Mouse (Mus musculus): Measurements from ENCODE around the gene Rras. TPM values are rescaled to one million over a fixed set of nuclear protein-coding genes. Genes with fewer than 3 reads are reported as not detected.

Gene Rras
- total and polyA plus RNA-seq, 3 experiments, result 5.0 to 24.1 TPM; not detected in 1

GRCm38 (mm10) chr7:45028351-45028750 is 10.6 kb downstream of the Rras start:
- DNase-seq (ENCODE audit: low read depth, low spot score), result no peak
- Histone ChIP-seq H3K36me3 (ENCODE audit: control insufficient read depth in 1 of 2, insufficient read depth in 2 of 2, low read length in 2 of 2) (peaks cover 0 to 2% of the 10 kb centered on the region in 2 experiments; a peak in 1 of 4 replicates), H3K4me3 (ENCODE audit: control insufficient read depth in 1 of 2, insufficient read depth in 1 of 2, low read depth in 2 of 2, low read length in 2 of 2) (no peak overlapping the region), H3K9me3 (replicated peaks; ENCODE audit: insufficient read depth, low read length) (no peaks in the 10 kb centered on the region), H3K27me3 (ENCODE audit: control insufficient read depth in 1 of 2, insufficient read depth in 2 of 2, low read length in 2 of 2) (no peaks in the 10 kb centered on the region), H3K9ac (ENCODE audit: control insufficient read depth, low read depth, low read length, poor library complexity, severe bottlenecking) (no peak overlapping the region), H3K4me1 (ENCODE audit: control insufficient read depth in 1 of 2, insufficient read depth in 2 of 2, low read length in 2 of 2) (no peaks in the 10 kb centered on the region), H3K79me2 (ENCODE audit: control insufficient read depth, insufficient read depth, low read length, poor library complexity) (no peaks in the 10 kb centered on the region), H3K27ac (ENCODE audit: control insufficient read depth, low read depth, low read length) (no peak overlapping the region)
- no peak for TF ChIP-seq ZKSCAN1 (IDR thresholded peaks at IDR 0.05; ENCODE audit: low read depth, low read length)

DNA sequence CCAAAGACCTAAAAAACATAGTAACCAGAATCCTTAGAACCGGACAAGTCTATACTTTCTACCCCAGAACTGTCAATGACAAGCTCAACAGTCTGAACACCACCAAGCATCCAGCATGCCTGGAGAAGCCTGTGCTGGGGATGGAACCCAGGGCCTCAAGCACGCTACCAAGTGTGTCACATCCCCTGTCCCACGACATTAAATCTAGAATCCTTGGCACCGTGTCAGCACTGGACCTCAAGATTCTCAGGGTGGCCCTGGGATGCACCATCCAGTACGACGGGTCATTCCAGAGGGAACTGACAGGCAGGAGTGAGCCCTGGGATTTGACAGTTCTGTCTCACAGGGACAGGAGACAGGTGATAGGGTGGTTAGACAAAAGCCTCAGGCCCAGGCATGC is 12.2 kb downstream of the Rras start:
- no peak for TF ChIP-seq ZKSCAN1 (IDR thresholded peaks at IDR 0.05; ENCODE audit: low read depth, low read length)
- TF ChIP-seq EP300 (IDR thresholded peaks at IDR 0.05; ENCODE audit: low read depth in 1 of 2, low read length in 2 of 2), result no peak
- no peak for TF ChIP-seq MAFK (IDR thresholded peaks at IDR 0.05; ENCODE audit: borderline replicate concordance, low read depth, low read length)
- no peak for TF ChIP-seq KAT2A (conservative IDR thresholded peaks at IDR 0.05; ENCODE audit: low read depth, low read length)
- TF ChIP-seq MAZ (IDR thresholded peaks at IDR 0.05; ENCODE audit: low read depth, low read length), result no peak
- no peak for TF ChIP-seq ZC3H11A (IDR thresholded peaks at IDR 0.05; ENCODE audit: low read depth, low read length)
- TF ChIP-seq ZNF384 (IDR thresholded peaks at IDR 0.05; ENCODE audit: low read depth, low read length), result no peak
- TF ChIP-seq SIN3A (IDR thresholded peaks at IDR 0.05; ENCODE audit: low read length), result no peak
- H3K4me1 ChIP-seq (ENCODE audit: control insufficient read depth in 1 of 2, insufficient read depth in 2 of 2, low read length in 2 of 2), result no peaks in the 10 kb centered on the region
- no peak overlapping the region for H3K27ac ChIP-seq (ENCODE audit: control insufficient read depth, low read depth, low read length)
- H3K9me3 ChIP-seq (replicated peaks; ENCODE audit: insufficient read depth, low read length), result no peaks in the 10 kb centered on the region
- H3K79me2 ChIP-seq (ENCODE audit: control insufficient read depth, insufficient read depth, low read length, poor library complexity), result no peaks in the 10 kb centered on the region
- H3K4me3 ChIP-seq (ENCODE audit: control insufficient read depth in 1 of 2, insufficient read depth in 1 of 2, low read depth in 2 of 2, low read length in 2 of 2), result no peak overlapping the region
- H3K9ac ChIP-seq (ENCODE audit: control insufficient read depth, low read depth, low read length, poor library complexity, severe bottlenecking), result no peak overlapping the region
- H3K36me3 ChIP-seq (ENCODE audit: control insufficient read depth in 1 of 2, insufficient read depth in 2 of 2, low read length in 2 of 2), result peaks cover 0 to 2% of the 10 kb centered on the region in 2 experiments; a peak in 1 of 4 replicates
- DNase-seq (ENCODE audit: low read depth, low spot score), result no peak
- H3K27me3 ChIP-seq (ENCODE audit: control insufficient read depth in 1 of 2, insufficient read depth in 2 of 2, low read length in 2 of 2), result no peaks in the 10 kb centered on the region

DNA sequence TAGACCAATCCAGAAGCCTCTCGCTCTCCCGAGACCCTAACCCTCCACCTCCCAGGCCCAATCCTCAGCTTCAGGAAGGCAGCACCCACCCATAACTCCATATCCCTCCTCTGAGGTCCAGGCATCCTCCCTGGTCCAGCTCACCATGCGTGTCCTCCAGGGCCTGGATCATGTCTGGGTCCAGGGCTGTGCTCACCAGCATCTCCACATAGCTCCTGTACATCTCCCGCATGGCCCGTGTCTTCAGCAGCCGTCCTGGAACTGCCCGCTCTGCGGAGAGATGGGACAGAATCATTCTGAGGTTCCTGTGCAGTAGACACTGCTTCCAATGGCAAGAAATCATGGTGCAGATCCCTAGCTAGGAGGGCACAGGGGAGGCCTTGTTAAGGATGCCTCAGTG is 13.1 kb downstream of the Rras start:
- no peaks in the 10 kb centered on the region for H3K27me3 ChIP-seq (ENCODE audit: control insufficient read depth in 1 of 2, insufficient read depth in 2 of 2, low read length in 2 of 2)

More for the DNA sequence above, 13.1 kb downstream of the Rras start:
- Histone ChIP-seq H3K9ac (ENCODE audit: control insufficient read depth, low read depth, low read length, poor library complexity, severe bottlenecking) (no peak overlapping the region), H3K27ac (ENCODE audit: control insufficient read depth, low read depth, low read length) (no peak overlapping the region), H3K79me2 (ENCODE audit: control insufficient read depth, insufficient read depth, low read length, poor library complexity) (no peaks in the 10 kb centered on the region), H3K36me3 (ENCODE audit: control insufficient read depth in 1 of 2, insufficient read depth in 2 of 2, low read length in 2 of 2) (peaks cover 0 to 4% of the 10 kb centered on the region in 2 experiments; a peak in 1 of 4 replicates), H3K4me1 (ENCODE audit: control insufficient read depth in 1 of 2, insufficient read depth in 2 of 2, low read length in 2 of 2) (no peaks in the 10 kb centered on the region), H3K9me3 (replicated peaks; ENCODE audit: insufficient read depth, low read length) (no peaks in the 10 kb centered on the region), H3K4me3 (ENCODE audit: control insufficient read depth in 1 of 2, insufficient read depth in 1 of 2, low read depth in 2 of 2, low read length in 2 of 2) (no peak overlapping the region)
- TF ChIP-seq EP300 (IDR thresholded peaks at IDR 0.05; ENCODE audit: low read depth in 1 of 2, low read length in 2 of 2), result no peak
- TF ChIP-seq GATA1 (IDR thresholded peaks at IDR 0.05; ENCODE audit: low read depth, low read length), result no peak
- TF ChIP-seq ZC3H11A (IDR thresholded peaks at IDR 0.05; ENCODE audit: low read depth, low read length), result no peak
- TF ChIP-seq CTCF (IDR thresholded peaks at IDR 0.05 in 2 of 3, conservative IDR thresholded peaks at IDR 0.05 in 1 of 3; ENCODE audit: control insufficient read depth in 1 of 3, insufficient read depth in 1 of 3, low read depth in 2 of 3, low read length in 3 of 3, poor library complexity in 1 of 3, severe bottlenecking in 1 of 3), result no peak
- no peak for TF ChIP-seq UBTF (IDR thresholded peaks at IDR 0.05; ENCODE audit: borderline replicate concordance, insufficient read depth, low read depth, low read length)
- TF ChIP-seq CHD2 (IDR thresholded peaks at IDR 0.05; ENCODE audit: low read length), result no peak
- TF ChIP-seq RCOR1 (IDR thresholded peaks at IDR 0.05; ENCODE audit: low read depth, low read length), result no peak
- TF ChIP-seq MAZ (IDR thresholded peaks at IDR 0.05; ENCODE audit: low read depth, low read length), result no peak
- no peak for TF ChIP-seq BHLHE40 (IDR thresholded peaks at IDR 0.05; ENCODE audit: borderline replicate concordance, low read depth, low read length)
- TF ChIP-seq MAX (IDR thresholded peaks at IDR 0.05; ENCODE audit: low read length), result no peak
- TF ChIP-seq GABPA (IDR thresholded peaks at IDR 0.05; ENCODE audit: low read depth, low read length), result no peak
- no peak for TF ChIP-seq RAD21 (IDR thresholded peaks at IDR 0.05; ENCODE audit: low read depth, low read length)
- no peak for TF ChIP-seq ZMIZ1 (IDR thresholded peaks at IDR 0.05; ENCODE audit: low read depth, low read length)
- TF ChIP-seq NRF1 (IDR thresholded peaks at IDR 0.05; ENCODE audit: insufficient read depth, low read depth, low read length, poor library complexity, severe bottlenecking), result no peak
- no peak for TF ChIP-seq TCF12 (IDR thresholded peaks at IDR 0.05; ENCODE audit: low read depth, low read length)
- no peak for TF ChIP-seq ETS1 (IDR thresholded peaks at IDR 0.05; ENCODE audit: low read depth, low read length)
- no peak for DNase-seq (ENCODE audit: low read depth, low spot score)

All from MEL (cell line).